Mouse (Mus musculus): ENCODE results near the gene Epb41l1. TPM values are rescaled to one million over a fixed set of nuclear protein-coding genes. Genes with fewer than 3 reads are reported as not detected.
"Not testable (repeated sequence)": the region's sequence is repeated elsewhere in the genome, so short reads cannot be mapped to it uniquely, and the experiment has no call there.

The Epb41l1 gene
- total RNA-seq, 2 experiments from 2014 or later, result 3.8 to 4.6 TPM

- no peak overlapping the region for H3K27ac ChIP-seq
- no peak overlapping the region for H3K4me3 ChIP-seq
- no peak for DNase-seq
- TF ChIP-seq CTCF (IDR thresholded peaks at IDR 0.05), result no peak
- intact Hi-C loops (cut with DNase I), result no loop called here
Observed at GRCm38 (mm10) chr2:156512561-156512960, 91.9 kb downstream of the Epb41l1 start.

DNA sequence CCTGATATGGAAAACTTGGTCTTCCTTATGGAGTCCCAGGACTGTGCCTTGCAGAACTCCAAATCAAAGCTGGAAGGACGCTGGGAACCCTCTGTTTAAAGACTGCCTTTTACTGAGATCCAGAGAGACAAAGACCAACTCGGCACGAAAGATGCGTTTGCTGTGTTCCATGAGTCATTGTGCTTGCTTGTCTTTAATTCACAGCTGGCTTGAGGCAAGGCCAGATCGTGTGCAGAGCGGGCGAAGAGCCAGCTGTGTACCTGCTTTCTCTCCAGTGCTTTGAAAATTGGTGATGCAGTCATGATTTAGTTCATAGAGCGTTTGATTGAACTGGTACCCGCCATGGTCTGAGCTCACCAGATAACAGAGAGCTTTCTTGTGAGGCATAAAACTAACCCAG is 94.4 kb downstream of the Epb41l1 start:
- TF ChIP-seq CTCF (IDR thresholded peaks at IDR 0.05), result no peak
- DNase-seq, result no peak
- no peak overlapping the region for H3K27ac ChIP-seq
- no peak overlapping the region for H3K4me3 ChIP-seq
- intact Hi-C loops (cut with DNase I), result loop anchor here (5.0 kb wide), 1 partner anchor 173 kb away; no protein-coding TSS in a partner anchor

- peak; percentile 78 for DNase-seq
- no peak; the same call in 1 of the 2 replicates for TF ChIP-seq CTCF (IDR thresholded peaks at IDR 0.05)
- intact Hi-C loops (cut with DNase I), result loop anchor here (5.0 kb wide), 1 partner anchor 173 kb away; no protein-coding TSS in a partner anchor
Observed at GRCm38 (mm10) chr2:156515565-156516185, 95.0 kb downstream of the Epb41l1 start.

DNA sequence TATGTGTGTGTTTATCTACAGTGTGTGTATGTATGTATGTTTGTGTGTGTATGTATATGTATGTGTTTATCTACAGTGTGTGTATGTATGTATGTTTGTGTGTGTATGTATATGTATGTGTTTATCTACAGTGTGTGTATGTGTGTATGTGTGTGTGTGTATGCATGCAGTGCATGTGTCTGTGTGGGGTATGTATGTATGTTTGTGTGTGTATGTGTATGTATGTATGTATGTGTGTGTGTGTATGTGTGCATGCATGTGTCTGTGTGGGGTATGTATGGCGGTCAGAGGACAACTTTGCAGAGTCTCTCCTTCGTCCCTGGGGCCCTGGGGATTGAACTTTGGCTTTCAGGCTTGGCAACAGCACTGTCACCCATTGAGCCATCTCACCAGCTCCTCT is 96.0 kb downstream of the Epb41l1 start:
- H3K27ac ChIP-seq, H3K4me3 ChIP-seq, DNase-seq: not testable (repeated sequence)
- intact Hi-C loops (cut with DNase I), result loop anchor here (5.0 kb wide), 1 partner anchor 174 kb away; no protein-coding TSS in a partner anchor

More at GRCm38 (mm10) chr2:156515565-156516185, 95.0 kb downstream of the Epb41l1 start:
- Histone ChIP-seq H3K27ac (no peak overlapping the region), H3K4me3 (no peak overlapping the region)

DNA sequence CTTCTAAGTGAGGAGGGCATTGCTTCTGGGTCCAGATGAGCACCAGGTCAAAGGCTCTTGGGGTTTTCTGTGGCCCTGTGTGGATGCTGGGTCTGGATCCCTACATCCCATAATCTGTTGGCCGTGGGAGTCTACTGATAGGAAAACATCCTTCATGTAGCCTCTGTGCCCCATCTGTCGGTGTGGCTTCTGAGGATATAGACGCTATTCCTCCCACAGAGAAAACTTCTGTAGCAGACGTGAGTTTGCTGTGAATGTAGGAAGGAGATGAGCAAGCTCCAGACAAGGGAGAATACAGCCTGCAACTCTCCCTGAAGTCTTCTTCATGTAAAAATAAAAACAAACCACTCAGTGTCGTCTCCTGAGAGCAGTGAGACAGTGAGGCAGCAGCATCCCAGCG is 97.6 kb downstream of the Epb41l1 start:
- TF ChIP-seq CTCF (IDR thresholded peaks at IDR 0.05), result no peak
- DNase-seq, result no peak
- no peak overlapping the region for H3K27ac ChIP-seq
- intact Hi-C loops (cut with DNase I), result loop anchor here (5.0 kb wide), 1 partner anchor 176 kb away; no protein-coding TSS in a partner anchor
- H3K4me3 ChIP-seq, result no peak overlapping the region

DNA sequence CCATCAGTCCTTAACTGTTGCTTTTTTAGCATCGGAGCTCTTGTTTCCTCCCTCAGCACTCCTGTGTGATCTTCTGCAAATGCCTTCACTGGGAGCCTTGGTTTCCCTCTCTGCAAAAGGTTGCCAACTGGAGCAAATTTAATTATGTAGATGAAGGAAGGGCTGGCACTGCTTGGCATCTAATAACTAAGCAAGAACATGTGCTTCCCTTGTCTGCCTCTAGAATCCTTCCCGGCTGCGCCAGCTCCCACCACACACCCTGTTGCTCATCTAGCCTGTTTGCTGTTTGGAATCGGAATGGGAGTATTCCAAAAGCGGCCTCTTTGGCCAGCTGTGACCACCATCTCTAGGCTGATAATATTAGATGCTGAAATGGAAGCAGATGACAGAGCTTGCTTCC is 98.9 kb downstream of the Epb41l1 start:
- no peak for DNase-seq
- no peak overlapping the region for H3K4me3 ChIP-seq
- intact Hi-C loops (cut with DNase I), result loop anchor here (5.0 kb wide), 1 partner anchor 177 kb away; no protein-coding TSS in a partner anchor
- no peak overlapping the region for H3K27ac ChIP-seq
- no peak for TF ChIP-seq CTCF (IDR thresholded peaks at IDR 0.05)

DNA sequence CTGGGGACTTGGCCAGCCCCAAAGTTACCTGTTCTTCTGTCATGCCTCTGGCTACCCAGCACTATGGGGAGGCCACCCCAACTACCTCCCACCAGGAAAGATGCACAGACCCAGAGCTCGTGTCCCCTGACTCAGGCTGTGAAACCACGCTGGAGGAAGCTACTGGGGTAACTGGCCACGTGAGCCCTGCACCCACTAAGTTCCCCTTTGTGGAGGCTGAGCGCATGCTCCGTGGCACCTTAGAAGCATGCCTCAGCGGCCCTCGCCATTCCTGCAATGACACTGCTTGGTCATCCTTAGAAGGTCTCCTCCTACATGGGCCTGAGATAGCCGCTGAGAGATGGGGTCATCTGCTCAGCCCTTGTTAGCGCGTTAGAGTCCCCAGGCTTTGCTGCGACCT is 102.3 kb downstream of the Epb41l1 start:
- intact Hi-C loops (cut with DNase I), result no loop called here
- no peak overlapping the region for H3K27ac ChIP-seq
- TF ChIP-seq CTCF (IDR thresholded peaks at IDR 0.05), result no peak
- no peak overlapping the region for H3K4me3 ChIP-seq
- no peak for DNase-seq

GRCm38 (mm10) chr2:156524078-156524477 is 103.4 kb downstream of the Epb41l1 start:
- intact Hi-C loops (cut with DNase I), result no loop called here
- no peak for TF ChIP-seq CTCF (IDR thresholded peaks at IDR 0.05)
- Histone ChIP-seq H3K4me3 (no peak overlapping the region), H3K27ac (no peak overlapping the region)
- no peak for DNase-seq

DNA sequence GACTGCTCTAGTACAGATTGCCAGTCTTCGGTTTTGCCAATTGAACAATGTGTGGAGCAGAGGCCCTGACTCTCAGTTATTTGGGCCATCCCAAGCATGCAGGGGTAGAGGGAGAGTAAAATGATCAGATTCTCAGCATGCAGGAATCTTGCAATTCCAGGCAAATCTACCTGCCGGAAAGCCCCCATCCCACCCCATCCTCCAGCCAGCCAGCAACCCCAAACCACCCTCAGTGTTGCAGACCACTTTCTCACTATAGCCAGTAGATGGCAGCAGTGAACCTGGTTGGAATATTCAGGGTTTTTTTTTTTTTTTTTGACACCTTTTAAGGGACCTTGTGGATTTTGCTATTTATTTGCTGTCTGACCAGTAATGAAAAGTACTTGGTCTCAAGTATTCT is 109.0 kb downstream of the Epb41l1 start:
- Histone ChIP-seq H3K27ac (no peak overlapping the region), H3K4me3 (no peak overlapping the region)
- no peak for DNase-seq
- peak; percentile 81 for TF ChIP-seq CTCF (IDR thresholded peaks at IDR 0.05)
- intact Hi-C loops (cut with DNase I), result loop anchor here (1.0 kb wide), 1 partner anchor 176 kb away; no protein-coding TSS in a partner anchor

DNA sequence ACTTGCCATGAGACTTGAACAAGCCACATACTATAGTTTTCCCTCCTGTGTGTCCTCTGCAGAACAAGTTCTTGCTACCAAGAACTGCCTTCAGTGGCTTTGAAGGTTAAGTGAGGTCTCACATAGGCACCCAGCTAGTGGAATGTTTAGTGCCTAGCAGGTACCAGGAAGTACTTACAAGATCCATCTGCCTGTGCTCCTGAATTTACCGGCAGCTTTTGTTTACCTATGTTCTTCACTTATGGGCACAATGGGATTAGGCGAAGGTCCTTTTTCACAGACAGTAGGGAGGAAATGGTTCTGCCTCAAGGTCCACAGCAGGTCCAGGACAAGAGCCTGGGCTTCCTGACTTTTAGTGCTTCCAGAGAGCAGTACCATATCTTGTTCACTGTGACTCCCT is 112.5 kb downstream of the Epb41l1 start:
- intact Hi-C loops (cut with DNase I), result no loop called here
- no peak overlapping the region for H3K4me3 ChIP-seq
- no peak overlapping the region for H3K27ac ChIP-seq
- no peak for DNase-seq
- TF ChIP-seq CTCF (IDR thresholded peaks at IDR 0.05), result no peak

- DNase-seq, result no peak
Observed at GRCm38 (mm10) chr2:156538817-156539555, 118.3 kb downstream of the Epb41l1 start.

DNA sequence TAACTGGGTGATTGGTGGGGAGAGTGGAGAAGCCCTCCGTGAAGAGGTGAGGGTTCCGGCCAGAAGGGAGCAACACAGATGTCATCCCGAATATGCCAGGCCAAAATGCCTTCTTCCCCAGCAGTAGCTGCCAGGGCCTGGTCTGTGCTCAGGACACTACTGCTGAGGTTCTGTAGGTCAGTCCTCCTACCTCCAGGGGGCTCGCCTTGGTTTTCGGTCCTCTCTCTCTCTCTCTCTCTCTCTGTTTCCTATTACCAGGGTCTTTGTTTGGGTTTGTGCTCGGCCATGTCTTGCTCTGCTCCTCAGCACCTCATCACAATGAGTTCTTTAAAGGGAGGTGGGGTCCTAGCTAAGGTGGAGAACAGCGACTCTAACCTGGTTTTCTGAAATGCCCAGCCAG is 120.3 kb downstream of the Epb41l1 start:
- DNase-seq, result no peak
- intact Hi-C loops (cut with DNase I), result no loop called here
- TF ChIP-seq CTCF (IDR thresholded peaks at IDR 0.05), result no peak
- H3K4me3 ChIP-seq, result no peak overlapping the region
- no peak overlapping the region for H3K27ac ChIP-seq

More at GRCm38 (mm10) chr2:156538817-156539555, 118.3 kb downstream of the Epb41l1 start:
- intact Hi-C loops (cut with DNase I), result no loop called here
- no peak overlapping the region for H3K27ac ChIP-seq
- TF ChIP-seq CTCF (IDR thresholded peaks at IDR 0.05), result no peak
- H3K4me3 ChIP-seq, result no peak overlapping the region

DNA sequence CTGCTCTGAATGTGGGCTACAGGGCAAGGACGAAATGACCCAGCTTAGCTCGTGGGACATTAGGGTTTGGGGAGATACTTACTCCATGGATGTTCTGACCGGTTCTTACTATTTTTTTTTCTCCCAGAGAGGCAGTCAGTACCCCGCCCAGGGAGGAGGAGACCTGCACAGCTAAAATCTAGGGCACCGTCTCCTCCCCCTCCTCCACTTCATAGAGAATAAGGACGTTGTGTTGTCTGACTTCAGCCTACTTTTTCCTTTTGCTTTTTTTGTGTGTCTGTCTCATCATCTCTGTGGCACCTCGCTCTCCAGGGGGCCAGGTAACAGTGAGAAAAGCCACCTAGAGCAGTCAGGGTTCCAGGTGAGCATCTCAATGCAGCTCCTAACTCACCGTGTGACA is 121.7 kb downstream of the Epb41l1 start:
- intact Hi-C loops (cut with DNase I), result no loop called here
- TF ChIP-seq CTCF (IDR thresholded peaks at IDR 0.05), result no peak
- Histone ChIP-seq H3K4me3 (no peak overlapping the region), H3K27ac (no peak overlapping the region)
- no peak for DNase-seq

All from gastrocnemius, adult 2 months (tissue).